Mouse (Mus musculus): ENCODE data around the gene Bub1.

The Bub1 gene

GRCm38 (mm10) chr2:127775013-127775412, 56.7 kb downstream of the Bub1 start:
- no peak for DNase-seq (ENCODE audit: low read depth, low spot score)

- DNase-seq (ENCODE audit: low read depth, low spot score), result no peak
Measured at GRCm38 (mm10) chr2:127774578-127774941, 57.1 kb downstream of the Bub1 start.

GRCm38 (mm10) chr2:127773938-127774577, 57.6 kb downstream of the Bub1 start:
- DNase-seq (ENCODE audit: low read depth, low spot score), result no peak

GRCm38 (mm10) chr2:127761587-127761986, 70.1 kb downstream of the Bub1 start:
- DNase-seq (ENCODE audit: low read depth, low spot score), result no peak

- no peak for DNase-seq (ENCODE audit: low read depth, low spot score)
Measured at GRCm38 (mm10) chr2:127760429-127761000, 71.2 kb downstream of the Bub1 start.

GRCm38 (mm10) chr2:127760014-127760413, 71.7 kb downstream of the Bub1 start:
- DNase-seq (ENCODE audit: low read depth, low spot score), result no peak

- DNase-seq (ENCODE audit: low read depth, low spot score), result no peak
Measured at GRCm38 (mm10) chr2:127759157-127759880, 72.3 kb downstream of the Bub1 start.

GRCm38 (mm10) chr2:127757171-127757570, 74.5 kb downstream of the Bub1 start:
- DNase-seq (ENCODE audit: low read depth, low spot score), result peak; percentile 18

- DNase-seq (ENCODE audit: low read depth, low spot score), result no peak
Measured at GRCm38 (mm10) chr2:127754113-127754512, 77.6 kb downstream of the Bub1 start.

- DNase-seq (ENCODE audit: low read depth, low spot score), result no peak
Measured at GRCm38 (mm10) chr2:127751849-127752610, 79.6 kb downstream of the Bub1 start.

Data from brain, embryonic 18.5 days (tissue).